Mouse (Mus musculus): ENCODE measurements around the gene Armc7.

Armc7 gene

DNA sequence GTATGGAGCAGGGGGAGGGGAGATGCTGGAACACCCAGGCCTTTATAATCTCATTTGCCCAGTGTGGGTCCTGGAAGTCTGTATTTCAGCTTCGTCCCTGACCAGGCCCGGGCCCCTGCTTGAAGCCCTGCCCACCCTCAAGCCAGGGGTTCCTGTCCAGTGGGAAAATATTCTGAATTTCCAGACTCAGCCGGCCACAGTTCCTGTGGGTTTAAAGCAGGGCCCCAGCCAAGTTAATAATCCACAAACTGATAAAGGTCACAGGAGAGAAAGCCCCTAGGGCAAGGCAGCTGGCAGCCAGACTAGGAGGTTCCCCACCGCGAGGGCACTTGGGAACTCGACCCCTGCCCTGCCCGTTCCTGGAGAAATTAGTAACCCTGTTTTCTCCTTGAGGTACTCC is 26.5 kb upstream of the Armc7 start:
- POLR2A ChIA-PET: interaction anchor here in 1 of 4 experiments (0.8 to 1.2 kb wide), 2 partner anchors 65 to 366 kb away, joined by 3 to 4 read pairs; partner anchors contain the start of gene Jpt1
- CTCF ChIA-PET: no interaction called here

DNA sequence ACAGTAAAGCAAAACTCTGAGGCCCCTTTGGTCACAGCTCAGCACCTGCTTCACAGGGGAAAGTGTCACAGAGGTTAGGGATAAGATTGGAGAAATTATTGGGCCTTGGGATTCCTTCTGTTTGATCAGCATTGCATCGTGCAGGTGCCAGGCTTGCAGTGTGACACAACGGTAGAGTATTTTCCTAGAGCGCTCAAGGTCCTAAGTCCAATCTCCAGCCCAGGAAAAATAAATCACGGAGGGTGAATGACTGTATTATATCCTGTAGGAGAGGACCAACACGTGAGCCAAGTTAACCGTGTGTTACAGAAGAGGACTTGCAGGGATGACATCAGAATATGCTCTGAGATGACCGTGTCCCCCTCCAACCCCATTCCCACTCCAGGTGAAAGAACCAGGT is 25.3 kb upstream of the Armc7 start:
- POLR2A ChIA-PET: no interaction called here
- CTCF ChIA-PET: interaction anchor here in 1 of 4 experiments (1.0 to 1.5 kb wide), 2 partner anchors 11 to 25 kb away, joined by 3 to 4 read pairs; partner anchors contain the start of gene Armc7

DNA sequence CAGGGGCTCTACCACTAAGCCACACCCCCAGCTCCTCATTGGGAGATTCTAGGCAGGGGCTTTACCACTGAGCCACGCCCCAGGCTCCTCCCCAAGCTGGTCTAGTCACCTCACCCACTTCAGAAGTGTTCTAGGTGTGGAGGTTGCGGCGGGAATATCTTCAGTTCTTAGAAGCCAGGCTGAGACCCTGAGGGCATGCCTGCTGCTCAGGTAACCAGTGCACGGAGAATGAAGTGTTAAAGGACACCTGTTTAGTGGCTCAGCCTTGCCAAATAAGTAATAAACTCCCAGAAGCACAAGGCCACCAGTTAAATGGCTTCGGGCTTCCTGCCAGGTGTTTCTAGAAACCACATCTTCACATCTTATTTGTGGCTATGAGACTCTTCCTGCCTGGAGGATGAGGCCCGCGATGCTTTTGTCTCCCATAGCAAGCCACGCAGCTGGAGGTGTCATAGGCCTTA is 23.7 kb upstream of the Armc7 start:
- ChIA-PET CTCF (interaction anchor here in 2 of 4 experiments (0.7 to 1.1 kb wide), 3 partner anchors 9 to 35 kb away, joined by 3 read pairs; no protein-coding TSS in a partner anchor), POLR2A (interaction anchor here in 2 of 4 experiments (0.9 to 1.0 kb wide), 2 partner anchors 10 to 23 kb away, joined by 3 to 4 read pairs; no protein-coding TSS in a partner anchor)

DNA sequence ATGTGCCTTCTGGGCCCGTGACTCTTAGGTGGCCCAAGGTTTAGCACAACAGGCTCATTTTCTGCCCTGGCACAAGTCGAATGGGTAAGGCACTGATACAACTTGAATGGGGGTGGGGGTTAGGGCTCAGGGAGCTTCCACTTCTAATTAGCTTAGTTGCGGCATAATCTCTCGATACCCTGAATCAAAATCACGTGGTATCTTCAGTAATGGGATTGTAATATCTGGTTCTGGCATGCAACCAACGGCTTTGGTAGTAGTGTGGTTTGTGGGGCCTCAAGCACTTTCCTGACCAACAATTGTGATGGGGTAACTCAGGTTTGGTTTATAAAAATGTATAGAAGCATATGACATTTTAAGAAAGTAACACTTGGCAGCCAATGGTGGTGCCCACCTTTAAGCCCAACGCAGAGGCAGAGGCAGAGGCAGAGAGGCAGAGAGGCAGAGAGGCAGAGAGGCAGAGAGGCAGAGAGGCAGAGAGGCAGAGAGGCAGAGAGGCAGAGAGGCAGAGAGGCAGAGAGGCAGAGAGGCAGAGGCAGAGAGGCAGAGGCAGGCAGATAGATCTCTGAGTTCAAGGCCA is 23.1 kb upstream of the Armc7 start:
- CTCF ChIA-PET: interaction anchor here in 2 of 4 experiments (0.7 to 1.1 kb wide), 3 partner anchors 8 to 35 kb away, joined by 3 read pairs; no protein-coding TSS in a partner anchor

DNA sequence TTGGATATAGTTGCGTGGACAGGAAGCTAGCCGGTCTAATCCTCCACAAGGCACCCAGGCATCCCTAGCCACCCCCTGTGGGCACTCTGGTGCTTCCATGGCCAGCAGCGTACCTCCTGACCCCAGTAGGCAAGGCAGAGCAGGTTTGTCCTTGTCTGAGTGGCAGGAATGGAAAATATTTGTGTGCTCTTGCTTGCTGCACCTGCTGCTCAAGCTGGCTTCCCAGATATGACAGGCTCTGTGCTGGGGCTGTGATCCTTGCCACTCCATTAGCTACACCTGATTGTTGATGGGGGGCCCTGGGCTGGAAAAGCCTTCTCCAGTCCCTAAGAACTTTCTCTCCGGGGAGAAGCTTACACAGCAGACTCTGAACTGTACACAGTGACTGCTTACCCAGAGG is 22.2 kb upstream of the Armc7 start:
- CTCF ChIA-PET: no interaction called here
- POLR2A ChIA-PET: interaction anchor here in 2 of 4 experiments (0.6 to 1.5 kb wide), 3 partner anchors 15 to 78 kb away, joined by 3 read pairs; partner anchors contain the start of gene Jpt1 (in 1 of the 2)

More for the DNA sequence above, 23.1 kb upstream of the Armc7 start:
- POLR2A ChIA-PET: interaction anchor here in 1 of 4 experiments (1.5 kb wide), 1 partner anchor 62 kb away, joined by 3 read pairs; the partner anchor contains the start of gene Jpt1

DNA sequence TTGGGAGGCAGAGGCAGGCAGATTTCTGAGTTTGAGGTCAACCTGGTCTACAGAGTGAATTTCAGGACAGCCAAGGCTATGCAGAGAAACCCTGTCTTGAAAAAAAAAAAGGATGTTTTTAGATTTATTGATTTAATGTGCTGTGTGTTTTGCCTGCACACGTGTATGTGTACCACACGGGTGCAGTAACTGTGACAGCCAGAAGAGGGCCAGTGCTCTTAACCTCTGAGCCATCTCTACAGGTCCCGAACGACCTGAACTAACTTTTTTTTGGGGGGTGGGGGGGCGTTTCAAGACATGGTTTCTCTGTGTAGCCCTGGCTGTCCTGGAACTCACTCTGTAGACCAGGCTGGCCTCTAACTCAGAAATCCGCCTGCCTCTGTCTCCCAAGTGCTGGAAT is 20.6 kb upstream of the Armc7 start:
- ChIA-PET POLR2A (interaction anchor here in 3 of 4 experiments (0.6 to 2.0 kb wide), 4 partner anchors 16 to 65 kb away, joined by 3 to 7 read pairs (median 4); partner anchors contain the start of gene Jpt1 (in 1 of the 3)), CTCF (interaction anchor here in 3 of 4 experiments (0.5 to 1.0 kb wide), 4 partner anchors 18 to 710 kb away, joined by 3 to 7 read pairs (median 3); partner anchors contain the start of gene Armc7 (in 1 of the 3))

DNA sequence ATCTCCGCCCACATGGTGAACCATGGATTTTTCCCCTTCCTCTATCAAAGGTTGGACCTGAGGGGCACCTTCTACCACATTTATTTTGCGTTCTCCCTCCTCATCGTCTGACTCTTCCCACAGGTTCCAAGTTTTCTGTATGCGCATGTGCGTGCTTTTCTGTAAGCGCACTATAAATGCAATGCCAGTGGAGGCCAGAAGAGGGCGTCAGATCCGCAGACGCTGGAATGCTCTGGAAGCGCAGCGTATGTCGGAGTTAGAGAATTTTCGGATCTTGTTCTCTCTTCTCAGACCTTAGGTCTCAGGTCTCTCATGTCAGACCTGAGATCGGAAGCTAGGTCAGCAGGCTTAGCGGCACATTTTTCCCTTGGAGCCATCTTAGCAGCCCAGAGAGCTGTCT is 19.8 kb upstream of the Armc7 start:
- POLR2A ChIA-PET: interaction anchor here (0.5 to 2.0 kb wide), 4 partner anchors 27 to 1353 kb away, joined by 3 to 9 read pairs (median 8); partner anchors contain the start of gene Jpt1 (in 1 of the 4)
- CTCF ChIA-PET: interaction anchor here in 3 of 4 experiments (0.6 to 1.6 kb wide), 5 partner anchors 17 to 711 kb away, joined by 3 to 7 read pairs (median 3); partner anchors contain the start of gene Armc7 (in 1 of the 3)

DNA sequence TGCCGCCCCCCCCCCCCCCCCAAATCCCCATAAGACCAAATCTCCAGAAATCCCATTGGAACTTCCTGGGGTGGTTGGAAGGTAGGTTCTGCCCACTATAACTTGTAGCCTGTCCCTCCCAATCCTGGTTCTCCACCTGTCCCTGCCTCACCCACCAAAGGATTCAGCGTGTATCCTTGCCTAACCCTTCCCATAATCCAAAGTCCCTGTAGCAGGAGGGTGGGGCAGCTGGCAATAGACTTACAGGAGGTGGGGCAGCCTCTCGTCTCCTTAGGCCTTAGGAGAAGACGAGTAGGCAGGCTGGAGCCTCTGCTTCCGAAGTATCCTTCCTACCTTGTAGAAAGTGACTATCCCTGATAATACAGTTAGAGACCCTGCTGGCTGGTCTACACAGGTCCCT is 19.3 kb upstream of the Armc7 start:
- CTCF ChIA-PET: interaction anchor here in 2 of 4 experiments (0.6 to 1.7 kb wide), 4 partner anchors 16 to 53 kb away, joined by 3 to 6 read pairs (median 4); partner anchors contain the start of gene Mrpl58 (in 1 of the 2)
- POLR2A ChIA-PET: interaction anchor here (0.5 to 2.0 kb wide), 4 partner anchors 27 to 1352 kb away, joined by 3 to 9 read pairs (median 8); partner anchors contain the start of gene Jpt1 (in 1 of the 4)

DNA sequence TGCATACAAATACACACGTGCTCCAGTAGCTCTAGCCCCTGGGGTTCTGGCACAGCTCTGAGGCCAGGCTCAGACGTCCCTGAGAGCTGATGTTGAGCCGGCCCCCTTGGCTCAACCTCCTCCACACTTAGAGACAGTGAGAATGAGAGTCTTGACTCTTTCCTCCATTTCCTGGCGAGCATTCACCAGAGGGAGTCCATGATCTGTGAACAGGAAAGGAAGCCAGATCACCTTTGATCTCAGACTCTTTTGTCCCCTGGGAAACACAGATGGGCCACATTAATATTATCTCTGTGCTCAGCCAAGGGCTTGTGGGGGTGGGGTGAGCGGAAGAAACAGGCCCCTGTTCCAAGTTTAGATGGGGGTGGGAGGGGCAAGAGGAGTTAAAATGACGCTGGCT is 18.1 kb upstream of the Armc7 start:
- ChIA-PET CTCF (interaction anchor here in 1 of 4 experiments (1.2 to 1.7 kb wide), 2 partner anchors 15 to 28 kb away, joined by 3 to 6 read pairs; no protein-coding TSS in a partner anchor), POLR2A (interaction anchor here in 2 of 4 experiments (0.6 to 1.4 kb wide), 4 partner anchors 8 to 68 kb away, joined by 3 to 8 read pairs (median 4); partner anchors contain the start of gene Armc7 (in 1 of the 2))

DNA sequence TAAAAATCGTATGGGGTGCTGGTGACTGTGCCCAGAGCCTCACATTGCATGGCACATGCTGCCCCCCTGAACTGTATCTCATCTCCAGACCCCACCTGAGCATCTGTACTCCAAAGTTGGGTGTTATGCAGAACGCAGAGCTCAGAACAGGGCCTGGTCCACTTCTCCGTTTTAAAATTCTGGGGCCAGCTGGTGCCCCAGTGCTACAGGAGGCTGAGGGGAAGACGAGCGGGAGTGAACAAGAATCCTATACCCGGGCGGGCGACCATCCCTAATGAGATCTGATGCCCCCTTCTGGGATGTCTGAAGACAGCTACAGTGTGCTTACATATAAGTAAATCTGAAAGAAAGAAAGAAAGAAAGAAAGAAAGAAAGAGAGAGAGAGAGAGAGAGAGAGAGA is 14.5 kb upstream of the Armc7 start:
- POLR2A ChIA-PET: interaction anchor here in 2 of 4 experiments (0.6 to 1.9 kb wide), 11 partner anchors 8 to 439 kb away, joined by 3 to 5 read pairs (median 4); partner anchors contain the start of gene Jpt1 (in 1 of the 2)
- CTCF ChIA-PET: interaction anchor here in 2 of 4 experiments (0.6 to 1.2 kb wide), 5 partner anchors 9 to 154 kb away, joined by 3 to 5 read pairs (median 3); no protein-coding TSS in a partner anchor

DNA sequence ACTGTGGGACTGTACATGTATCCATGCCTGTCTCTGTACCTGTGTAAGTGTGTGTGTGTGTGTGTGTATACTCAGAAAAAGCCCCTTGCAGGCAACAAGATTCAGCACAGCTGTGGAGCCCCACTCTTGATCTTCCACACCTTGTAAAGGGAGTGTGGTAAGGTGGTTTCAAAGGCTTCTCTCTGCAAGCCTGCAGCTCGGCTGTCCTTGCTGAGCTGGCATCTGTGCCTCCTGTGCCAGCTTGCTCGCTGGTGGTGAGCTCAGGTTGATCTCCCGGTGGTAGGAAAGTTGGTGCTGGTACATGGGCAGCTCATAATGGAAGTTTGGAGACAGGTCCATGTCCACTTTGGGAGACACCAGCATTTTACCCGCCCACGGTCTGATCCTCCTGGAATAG is 13.6 kb upstream of the Armc7 start:
- ChIA-PET POLR2A (interaction anchor here in 3 of 4 experiments (0.7 to 2.3 kb wide), 10 partner anchors 10 to 439 kb away, joined by 3 to 17 read pairs (median 4); partner anchors contain the start of genes Armc7 (in 1 of the 3) and Jpt1 (in 1 of the 3)), CTCF (interaction anchor here in 3 of 4 experiments (0.6 to 2.4 kb wide), 4 partner anchors 13 to 1932 kb away, joined by 3 to 10 read pairs (median 4); partner anchors contain the start of gene Armc7 (in 1 of the 3))

DNA sequence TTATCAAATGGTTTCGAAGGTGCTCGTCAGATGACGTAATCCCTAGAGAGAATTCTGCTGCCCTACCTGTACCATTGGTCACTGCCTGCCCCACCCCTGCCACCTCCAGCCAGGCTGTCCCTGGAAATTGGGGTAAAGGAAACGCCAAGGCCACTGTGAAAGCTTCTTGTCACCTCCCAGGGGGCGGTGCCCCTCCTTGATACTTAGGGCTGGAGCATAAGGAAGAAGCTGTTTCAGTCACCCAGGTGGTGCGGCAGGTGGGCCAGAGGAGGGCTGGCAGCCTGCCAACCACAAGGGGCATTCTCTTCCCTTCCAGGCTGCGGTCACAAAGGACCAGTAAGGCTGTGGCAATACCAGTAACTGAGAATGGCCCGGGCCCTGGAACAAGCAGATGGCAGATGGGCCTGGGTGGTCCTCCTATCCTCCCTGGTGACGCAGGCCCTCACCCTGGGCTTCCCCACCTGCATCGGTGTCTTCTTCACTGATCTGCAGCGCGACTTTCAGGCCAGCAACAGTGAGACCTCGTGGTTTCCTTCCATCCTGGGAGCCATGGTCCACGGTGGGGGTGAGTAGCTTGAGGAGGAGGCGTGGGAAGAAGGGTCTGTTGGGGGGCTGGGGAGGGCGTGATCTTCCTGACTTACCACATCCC is 13.1 kb upstream of the Armc7 start, which contains the start of gene Slc16a5:
Gene Slc16a5, plus strand, starts transcription at position 232 of the 649 bp plus-strand sequence.
- CTCF ChIA-PET: interaction anchor here (0.6 to 2.4 kb wide), 8 partner anchors 13 to 1932 kb away, joined by 3 to 10 read pairs (median 3); partner anchors contain the start of gene Armc7 (in 1 of the 4)

DNA sequence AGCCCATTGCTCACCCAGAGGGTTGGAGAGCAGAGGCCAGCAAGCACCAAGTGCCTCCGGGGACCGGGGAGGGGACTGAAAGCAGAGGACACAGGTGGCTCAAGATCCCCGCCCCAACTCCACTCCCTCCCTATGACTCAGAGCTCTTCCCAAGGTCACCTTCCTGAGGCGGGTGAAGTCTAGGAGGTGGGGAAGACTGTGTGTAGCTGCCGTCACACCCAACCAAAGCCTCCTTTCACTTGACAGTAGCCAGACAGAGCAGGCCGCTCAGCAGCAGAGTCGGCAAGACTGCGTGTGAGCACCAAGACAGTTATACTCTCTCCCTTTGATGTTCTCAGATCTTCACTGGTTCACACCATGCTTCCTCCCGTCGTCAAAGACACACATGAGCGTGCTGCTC is 12.1 kb upstream of the Armc7 start:
- ChIA-PET POLR2A (interaction anchor here in 3 of 4 experiments (0.8 to 2.3 kb wide), 19 partner anchors 8 to 279 kb away, joined by 3 to 17 read pairs (median 4); partner anchors contain the start of genes Armc7 (in 2 of the 3), Jpt1 (in 2 of the 3), Sumo2 (in 2 of the 3) and Cdr2l (in 1 of the 3)), CTCF (interaction anchor here (0.6 to 2.4 kb wide), 11 partner anchors 12 to 350 kb away, joined by 3 to 10 read pairs (median 3); partner anchors contain the start of genes Armc7 (in 2 of the 4), Caskin2 (in 1 of the 4) and Nt5c (in 1 of the 4))

More for the DNA sequence above, 13.1 kb upstream of the Armc7 start, which contains the start of gene Slc16a5:
- POLR2A ChIA-PET: interaction anchor here in 3 of 4 experiments (0.6 to 2.3 kb wide), 21 partner anchors 9 to 278 kb away, joined by 3 to 17 read pairs (median 4); partner anchors contain the start of genes Jpt1 (in 2 of the 3), Armc7 (in 1 of the 3) and Sumo2 (in 1 of the 3)

DNA sequence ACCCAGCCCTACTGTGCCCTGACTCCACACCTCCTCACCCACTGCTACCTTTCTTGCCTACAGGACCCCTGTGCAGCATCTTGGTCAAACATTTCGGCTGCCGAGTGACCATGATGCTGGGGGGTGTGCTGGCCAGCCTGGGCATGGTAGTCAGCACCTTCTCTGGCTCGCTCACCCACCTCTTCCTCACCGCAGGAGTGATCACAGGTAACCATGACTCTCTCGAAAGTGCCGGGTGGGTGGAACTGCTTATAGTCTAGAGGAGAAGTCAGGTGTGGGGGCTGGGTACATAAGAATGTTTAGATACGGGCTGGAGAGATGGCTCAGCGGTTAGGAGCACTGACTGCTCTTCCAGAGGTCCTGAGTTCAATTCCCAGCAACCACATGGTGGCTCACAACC is 10.6 kb upstream of the Armc7 start:
- ChIA-PET CTCF (no interaction called here), POLR2A (interaction anchor here in 2 of 4 experiments (0.7 kb wide), 4 partner anchors 8 to 56 kb away, joined by 3 to 8 read pairs (median 3); no protein-coding TSS in a partner anchor)

DNA sequence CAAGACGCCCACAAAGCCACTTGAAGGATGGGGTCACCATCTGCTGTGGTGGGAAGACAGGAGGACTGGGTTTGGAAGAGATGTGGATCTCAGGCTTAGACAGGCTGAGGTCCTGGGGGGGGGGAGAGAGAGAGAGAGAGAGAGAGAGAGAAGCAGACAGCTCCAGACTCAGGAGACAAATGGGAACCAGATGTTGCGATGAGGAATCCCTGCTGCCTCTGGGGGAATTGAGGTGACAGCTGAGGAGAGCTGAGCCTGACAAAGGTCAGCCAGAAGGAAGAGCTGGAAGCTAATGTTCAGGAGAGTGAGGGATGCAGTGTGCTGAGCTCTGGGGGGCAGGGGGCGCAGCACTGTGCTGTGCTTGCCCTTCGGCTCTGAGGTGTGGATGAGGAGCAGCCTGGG is 8.2 kb upstream of the Armc7 start:
- POLR2A ChIA-PET: interaction anchor here in 1 of 4 experiments (0.7 kb wide), 2 partner anchors 61 to 62 kb away, joined by 3 to 6 read pairs; no protein-coding TSS in a partner anchor

DNA sequence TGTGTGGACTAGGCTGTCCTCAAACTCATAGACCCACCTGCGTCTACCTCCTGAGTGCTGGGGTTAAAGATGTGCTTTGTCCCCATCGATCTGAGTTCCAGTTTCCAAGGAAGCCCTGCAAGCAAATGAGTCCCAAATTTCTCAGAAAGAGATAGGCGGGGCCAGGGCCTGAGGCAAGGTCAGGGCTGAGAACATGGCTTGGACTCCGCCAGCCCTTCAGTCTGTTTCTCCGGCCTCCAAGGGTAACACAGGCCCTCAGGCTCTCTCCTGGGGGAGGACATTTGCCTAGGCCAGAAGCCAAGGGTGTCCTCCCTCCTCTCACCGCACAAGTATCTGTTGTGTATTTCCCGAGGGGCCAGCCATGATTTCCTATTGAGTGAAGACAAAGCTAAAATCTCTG is 3.3 kb upstream of the Armc7 start:
- CTCF ChIA-PET: interaction anchor here (0.6 to 2.9 kb wide), 11 partner anchors 13 to 368 kb away, joined by 3 to 8 read pairs (median 3); partner anchors contain the start of gene Fdxr (in 1 of the 4)
- POLR2A ChIA-PET: interaction anchor here in 3 of 4 experiments (0.8 to 2.5 kb wide), 14 partner anchors 9 to 552 kb away, joined by 3 to 10 read pairs (median 3); partner anchors contain the start of genes Cdr2l (in 2 of the 3), Jpt1 (in 2 of the 3), Fdxr (in 1 of the 3) and Mif4gd (in 1 of the 3)

More for the DNA sequence above, 8.2 kb upstream of the Armc7 start:
- CTCF ChIA-PET: interaction anchor here in 1 of 4 experiments (0.6 kb wide), 1 partner anchor 49 kb away, joined by 5 read pairs; no protein-coding TSS in a partner anchor

Measured in embryonic stem cell, embryonic (primary cell).